Mouse (Mus musculus) spleen, adult 18-20 months (tissue): Measurements from ENCODE around the gene Olfr477.
"Not testable (repeated sequence)": the region's sequence is repeated elsewhere in the genome, so short reads cannot be mapped to it uniquely, and the experiment has no call there.

Experiments used
- DNase-seq, 2 experiments: peaks; one replicate each; pipeline ENCODE4 v3.0.0; 2022; ENCODE audit warnings: mixed read lengths in 2 of 2

The Olfr477 gene

DNA sequence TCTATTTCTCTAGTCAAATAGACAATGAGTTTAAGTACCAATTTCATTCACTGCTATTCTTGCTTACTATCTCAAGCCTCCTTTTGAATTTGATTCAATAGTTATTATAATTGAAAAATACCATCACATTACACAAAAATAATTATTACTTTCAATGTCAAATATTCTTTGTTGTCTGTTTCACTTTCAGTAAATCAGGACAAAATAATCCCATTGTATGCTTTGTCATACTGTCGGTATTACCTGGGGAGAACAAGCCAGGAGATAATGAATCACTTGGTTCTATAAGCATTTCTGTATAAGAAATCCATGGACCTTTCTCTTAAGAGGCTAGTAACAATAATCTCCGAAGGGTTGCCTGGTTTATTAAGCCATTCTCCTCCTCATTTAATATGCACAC is at the start of gene Olfr477:
Olfr477 (plus strand) TSS at position 301 of the 400 bp plus-strand sequence.
- no peak for DNase-seq

DNA sequence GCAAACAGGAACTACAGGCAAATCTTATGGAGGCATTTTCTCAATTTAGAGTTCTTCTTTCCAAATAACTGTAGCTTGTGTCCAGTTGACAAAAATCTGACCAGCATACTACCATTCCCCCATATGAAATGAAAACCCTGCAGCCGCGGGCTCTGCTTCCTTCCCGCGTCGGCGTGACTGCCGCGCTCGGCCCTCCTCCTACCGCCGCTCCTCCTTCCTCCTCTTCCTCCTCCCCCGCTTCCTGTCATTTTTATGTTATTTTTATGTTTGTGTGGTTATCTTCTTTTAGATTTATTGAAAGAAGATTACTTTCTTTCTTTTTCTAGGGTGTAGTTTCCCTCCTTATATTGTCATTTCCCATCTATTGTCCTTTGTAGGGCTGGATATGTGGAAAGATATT is 34.0 kb upstream of the Olfr477 start:
- DNase-seq = not testable (repeated sequence)

DNA sequence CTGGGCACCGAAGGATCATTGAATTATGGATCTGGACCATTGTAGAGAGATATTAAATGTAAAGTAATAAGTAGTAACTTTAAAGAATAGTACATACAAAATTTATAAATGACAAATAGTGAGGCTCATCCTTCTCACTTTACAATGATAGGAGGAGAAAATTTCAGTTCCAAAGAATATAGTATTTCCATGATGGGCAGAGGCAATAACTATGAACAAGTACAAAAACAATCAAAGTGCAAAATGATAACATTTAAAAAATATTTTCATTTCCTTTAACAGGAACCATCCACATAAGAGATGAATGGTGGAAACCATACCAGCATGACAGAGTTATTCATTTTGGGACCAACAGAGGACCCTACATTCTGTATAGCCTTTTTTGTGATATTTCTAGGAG is 32.1 kb upstream of the Olfr477 start, which contains the start of gene Olfr474:
Olfr474 (plus strand) TSS at position 301 of the 400 bp plus-strand sequence.
- no peak for DNase-seq

DNA sequence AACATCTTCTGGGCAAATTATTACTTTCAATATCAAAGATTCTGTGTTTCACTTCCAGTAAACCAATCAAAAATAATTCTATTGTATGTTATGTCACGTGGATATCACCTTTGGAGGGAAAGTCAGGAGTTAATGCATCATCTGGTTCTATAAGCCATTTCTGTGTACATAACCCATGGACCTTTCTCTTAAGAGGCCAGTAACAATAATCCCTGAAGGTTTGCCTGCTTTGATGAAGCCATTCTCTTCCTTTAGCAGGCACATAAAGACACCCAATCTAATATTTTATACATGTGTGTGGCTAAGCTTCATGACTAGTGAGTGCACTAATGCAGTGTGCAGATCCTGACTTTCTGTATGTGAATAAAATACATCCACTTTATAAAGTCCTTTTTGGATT is 22.0 kb upstream of the Olfr477 start, which contains the start of gene Olfr476:
Olfr476 (plus strand) TSS at position 301 of the 400 bp plus-strand sequence.
- DNase-seq = no peak

DNA sequence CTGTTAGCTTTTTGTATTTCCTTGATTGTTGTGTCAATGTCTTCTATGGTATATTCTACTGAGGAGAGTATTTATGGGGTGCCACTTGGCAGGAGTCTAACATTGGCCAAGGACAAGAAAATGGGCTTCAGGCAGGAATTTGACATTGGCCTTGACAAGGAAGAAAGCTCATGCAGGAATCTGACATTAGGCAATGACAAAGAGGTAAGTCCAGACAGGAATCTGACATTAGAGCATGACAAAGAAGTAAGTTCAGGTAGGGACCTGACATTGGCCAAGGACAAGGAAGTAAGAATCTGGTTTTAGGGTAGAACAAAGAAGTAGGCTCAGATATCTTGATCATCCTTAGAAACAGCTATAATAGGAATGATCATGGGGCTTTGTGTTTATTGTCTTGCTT is 27.8 kb downstream of the Olfr477 start:
- DNase-seq = not testable (repeated sequence)

DNA sequence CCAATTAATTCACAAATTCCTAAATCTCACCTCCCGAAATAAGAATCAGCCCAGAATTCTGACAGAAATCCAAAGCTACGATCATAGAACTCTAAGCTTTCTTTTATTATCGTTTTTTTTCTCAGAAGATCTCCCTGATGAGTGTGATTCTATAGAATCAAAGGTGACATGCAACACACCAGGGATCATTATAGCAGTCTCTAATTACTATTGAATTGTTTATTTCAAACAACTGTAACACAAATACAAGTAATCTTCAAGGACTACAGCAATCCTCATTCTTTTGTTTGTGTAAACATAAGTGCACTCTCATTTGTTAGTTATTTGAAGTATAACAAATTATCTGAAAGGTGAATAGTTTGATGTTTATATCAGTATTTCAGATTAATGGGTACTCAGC is 47.4 kb downstream of the Olfr477 start, which contains the start of gene Olfr478:
Olfr478 (minus strand) TSS at position 101 of the 400 bp plus-strand sequence.
- DNase-seq = no peak
